In the genomic region with DNA sequence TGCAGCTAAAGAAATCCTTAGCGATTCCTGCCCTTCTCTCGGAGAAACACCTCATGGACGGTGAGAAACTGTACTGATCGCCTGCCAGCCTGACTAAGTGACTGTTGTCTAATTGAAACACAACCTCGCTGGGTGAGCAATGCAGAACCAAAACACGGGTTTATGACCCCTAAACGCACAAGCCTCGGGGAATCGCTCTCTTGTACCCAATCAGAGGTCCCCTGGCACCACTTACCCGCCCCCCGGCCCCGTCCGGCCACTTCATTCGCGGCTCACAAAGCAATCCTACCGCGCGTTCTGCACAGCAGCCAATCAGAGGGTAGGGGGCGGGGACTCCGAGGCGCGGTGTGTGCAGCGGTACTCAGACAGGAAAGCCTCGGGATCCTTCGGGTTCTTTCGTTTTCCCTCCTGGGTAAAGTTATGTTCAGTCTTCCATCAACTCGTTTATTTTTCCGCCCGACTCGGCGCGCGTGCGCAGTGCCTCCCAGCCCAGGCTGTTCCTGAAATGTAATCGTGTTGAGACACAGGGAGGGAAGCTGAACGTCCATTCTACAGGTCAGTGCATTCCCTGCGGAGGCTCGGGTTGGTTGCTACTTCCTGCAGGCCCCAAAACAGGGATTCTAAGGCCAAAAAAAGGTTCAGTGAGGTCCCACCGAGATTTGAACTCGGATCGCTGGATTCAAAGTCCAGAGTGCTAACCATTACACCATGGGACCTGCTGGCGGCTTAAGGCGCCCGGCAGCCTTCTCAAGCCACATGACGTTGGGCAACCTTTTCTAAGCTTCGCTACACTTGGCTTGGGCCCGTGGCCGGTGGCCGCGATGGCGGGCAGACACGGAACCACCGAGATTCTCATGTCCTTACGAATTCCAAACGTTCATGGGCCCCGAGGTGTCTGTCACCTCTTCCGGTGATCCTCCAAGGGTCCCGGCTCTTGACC, we compare ENCODE assay signal across 8 mouse cellular contexts. TPM values are rescaled to one million over a fixed set of nuclear protein-coding genes. Genes with fewer than 3 reads are reported as not detected.
DNase-seq lines count a peak whose midpoint lies in the region; ATAC-seq and TF ChIP-seq lines count a peak whose summit lies in the region.

No protein-coding gene starts in this region.

- H3K4me1 ChIP-seq in ES-Bruce4 (ENCODE audit: control insufficient read depth, insufficient read depth, low read length), result no peaks in the 10 kb centered on the region
- peaks cover 15% of the 10 kb centered on the region for H3K4me1 ChIP-seq in forebrain, embryonic 13.5 days
- peaks cover 8% of the 10 kb centered on the region for H3K4me1 ChIP-seq in liver, postnatal 0 days (ENCODE audit: insufficient read depth)
- peaks cover 13% of the 10 kb centered on the region; the same call in 1 of the 2 replicates for H3K4me1 ChIP-seq in neural tube, embryonic 14.5 days (ENCODE audit: control insufficient read depth, insufficient read depth, low read length)

- peak overlapping the region; percentile 97 for H3K4me3 ChIP-seq in ES-Bruce4 (ENCODE audit: low read depth, low read length)
- H3K4me3 ChIP-seq in forebrain, embryonic 13.5 days, result peak overlapping the region; percentile 78
- peak overlapping the region; percentile 61 for H3K4me3 ChIP-seq in liver, postnatal 0 days (ENCODE audit: low read depth, low read length)
- H3K4me3 ChIP-seq in neural tube, embryonic 14.5 days (ENCODE audit: low read depth, low read length), result peak overlapping the region; percentile 73

- peak; percentile 96 for ATAC-seq in cerebellum, adult (ENCODE audit: insufficient number of reproducible peaks, low FRiP score, low TSS enrichment)
- ATAC-seq in forebrain, embryonic 13.5 days, result peak; percentile 99
- ATAC-seq in liver, postnatal 0 days, result peak; percentile 97
- ATAC-seq in neural tube, embryonic 14.5 days (ENCODE audit: low read depth), result peak; percentile 99

- H3K9ac ChIP-seq in ES-Bruce4 (ENCODE audit: low read depth, poor library complexity, severe bottlenecking), result peak overlapping the region; percentile 88
- peak overlapping the region; percentile 70 for H3K9ac ChIP-seq in forebrain, embryonic 13.5 days
- H3K9ac ChIP-seq in liver, postnatal 0 days (replicated peaks), result peak overlapping the region; percentile 67
- peak overlapping the region; percentile 62 for H3K9ac ChIP-seq in neural tube, embryonic 14.5 days (replicated peaks; ENCODE audit: low read depth, low read length)

- DNase-seq in heart, postnatal 10 days, result peak; percentile 98
- peak; percentile 96 for DNase-seq in large intestine, adult 2 months (ENCODE audit: low read depth, low spot score)
- peak; percentile 98 for DNase-seq in liver, postnatal 0 days
- DNase-seq in testis, postnatal 10 days (ENCODE audit: low spot score), result peak; percentile 97

- no peaks in the 10 kb centered on the region for H3K27me3 ChIP-seq in ES-Bruce4 (ENCODE audit: control insufficient read depth, insufficient read depth, low read length, poor library complexity, severe bottlenecking)
- H3K27me3 ChIP-seq in forebrain, embryonic 13.5 days, result no peaks in the 10 kb centered on the region
- no peaks in the 10 kb centered on the region for H3K27me3 ChIP-seq in liver, postnatal 0 days (ENCODE audit: insufficient read depth, low read length)
- no peaks in the 10 kb centered on the region; the same call in 1 of the 2 replicates for H3K27me3 ChIP-seq in neural tube, embryonic 14.5 days (ENCODE audit: control insufficient read depth, insufficient read depth, low read length)

- WGBS in forebrain, embryonic 13.5 days, result under 1% methylated on average over 58 of the region's 58 CpGs
- under 1% methylated on average over 58 of the region's 58 CpGs for WGBS in large intestine, adult 2 months
- under 1% methylated on average over 58 of the region's 58 CpGs for WGBS in liver, postnatal 0 days (ENCODE audit: insufficient replicate concordance)
- under 1% methylated on average over 58 of the region's 58 CpGs for WGBS in neural tube, embryonic 14.5 days

- TF ChIP-seq CTCF in ES-Bruce4 (IDR thresholded peaks at IDR 0.05; ENCODE audit: low read depth, low read length), result no peak
- no peak for TF ChIP-seq CTCF in liver, postnatal 0 days (IDR thresholded peaks at IDR 0.05; ENCODE audit: low read depth)

- no peaks in the 10 kb centered on the region for H3K9me3 ChIP-seq in ES-Bruce4 (replicated peaks; ENCODE audit: control insufficient read depth, insufficient read depth, low read length, poor library complexity, severe bottlenecking)
- no peaks in the 10 kb centered on the region for H3K9me3 ChIP-seq in forebrain, embryonic 13.5 days (replicated peaks)
- no peaks in the 10 kb centered on the region for H3K9me3 ChIP-seq in liver, postnatal 0 days (ENCODE audit: low read length)
- H3K9me3 ChIP-seq in neural tube, embryonic 14.5 days (ENCODE audit: control insufficient read depth, low read length), result no peaks in the 10 kb centered on the region

- intact Hi-C loops in heart, postnatal 10 days (cut with DNase I), result no loop called here

- TF ChIP-seq EP300 in ES-Bruce4 (IDR thresholded peaks at IDR 0.05; ENCODE audit: insufficient read depth, low read depth, low read length), result no peak
- TF ChIP-seq EP300 in liver, postnatal 0 days (IDR thresholded peaks at IDR 0.05; ENCODE audit: low read depth), result peak; percentile 69

- peak overlapping the region; percentile 93 for H3K27ac ChIP-seq in ES-Bruce4 (ENCODE audit: insufficient read depth, low read length)
- peak overlapping the region; percentile 86 for H3K27ac ChIP-seq in forebrain, embryonic 13.5 days
- H3K27ac ChIP-seq in liver, postnatal 0 days (ENCODE audit: low read depth), result peak overlapping the region; percentile 95
- H3K27ac ChIP-seq in neural tube, embryonic 14.5 days (ENCODE audit: low read depth, low read length), result peak overlapping the region; percentile 87

- TF ChIP-seq POLR2A in ES-Bruce4 (IDR thresholded peaks at IDR 0.05; ENCODE audit: insufficient read depth, low read length), result peak; percentile 4

- peaks cover 11% of the 10 kb centered on the region for H3K36me3 ChIP-seq in ES-Bruce4 (ENCODE audit: control insufficient read depth, insufficient read depth, low read length, poor library complexity, severe bottlenecking)
- no peaks in the 10 kb centered on the region for H3K36me3 ChIP-seq in forebrain, embryonic 13.5 days (ENCODE audit: poor library complexity, severe bottlenecking)
- no peaks in the 10 kb centered on the region for H3K36me3 ChIP-seq in liver, postnatal 0 days (replicated peaks; ENCODE audit: insufficient read depth, low read length)
- no peaks in the 10 kb centered on the region for H3K36me3 ChIP-seq in neural tube, embryonic 14.5 days (ENCODE audit: control insufficient read depth, insufficient read depth, low read length)

- peak overlapping the region; percentile 70 for H3K4me2 ChIP-seq in forebrain, embryonic 13.5 days
- peak overlapping the region; percentile 75 for H3K4me2 ChIP-seq in liver, postnatal 0 days (ENCODE audit: low read depth, low read length)
- H3K4me2 ChIP-seq in neural tube, embryonic 14.5 days (ENCODE audit: low read depth, low read length), result peak overlapping the region; percentile 56

RNA-seq across cellular contexts. Expression of gene Abi3, which starts 16.5 kb away (rescaled TPM):
- polyA plus RNA-seq in ES-Bruce4 (2011; ENCODE audit: insufficient read depth, insufficient read length, low read depth, missing spikeins), result 1.1 and 1.3 TPM in 2 replicates
- 0.96 and 1.5 TPM in 2 replicates for polyA plus RNA-seq in forebrain, embryonic 13.5 days (2015; fragmentation: Nextera tagmentation; extraction: Ambion mirVana)
- total RNA-seq in heart, postnatal 10 days (2021), result 10 to 100 TPM; 16.2 to 21.1 TPM
- polyA plus RNA-seq in large intestine, adult 2 months (2012; rRNA removed), result 37.9 and 40.6 TPM in 2 replicates
- polyA plus RNA-seq in liver, postnatal 0 days (2015; fragmentation: Nextera tagmentation; extraction: Ambion mirVana), result 9.8 and 10.2 TPM in 2 replicates
- 0.64 and 2.1 TPM in 2 replicates for polyA plus RNA-seq in neural tube, embryonic 14.5 days (2014; fragmentation: Nextera tagmentation; extraction: Ambion mirVana)

RNA-seq across cellular contexts. Expression of gene Gngt2, which starts 21.8 kb away (rescaled TPM):
- polyA plus RNA-seq in ES-Bruce4 (2011; ENCODE audit: insufficient read depth, insufficient read length, low read depth, missing spikeins), result 7.9 and 9.4 TPM in 2 replicates
- 1.4 and 2.8 TPM in 2 replicates for polyA plus RNA-seq in forebrain, embryonic 13.5 days (2015; fragmentation: Nextera tagmentation; extraction: Ambion mirVana)
- 10 to 100 TPM; 24.7 to 26.0 TPM for total RNA-seq in heart, postnatal 10 days (2021)
- polyA plus RNA-seq in large intestine, adult 2 months (2012; rRNA removed), result 11.5 and 13.2 TPM in 2 replicates
- 30.2 and 32.2 TPM in 2 replicates for polyA plus RNA-seq in liver, postnatal 0 days (2015; fragmentation: Nextera tagmentation; extraction: Ambion mirVana)
- 0.95 and 4.9 TPM in 2 replicates for polyA plus RNA-seq in neural tube, embryonic 14.5 days (2014; fragmentation: Nextera tagmentation; extraction: Ambion mirVana)

RNA-seq across cellular contexts. Expression of gene Phospho1, which starts 34.5 kb away (rescaled TPM):
- 5.8 and 6.5 TPM in 2 replicates for polyA plus RNA-seq in ES-Bruce4 (2011; ENCODE audit: insufficient read depth, insufficient read length, low read depth, missing spikeins)
- not detected in 2 replicates for polyA plus RNA-seq in forebrain, embryonic 13.5 days (2015; fragmentation: Nextera tagmentation; extraction: Ambion mirVana)
- total RNA-seq in heart, postnatal 10 days (2021), result 100 to 1,000 TPM; 129 to 148 TPM
- 38.7 and 59.5 TPM in 2 replicates for polyA plus RNA-seq in large intestine, adult 2 months (2012; rRNA removed)
- polyA plus RNA-seq in liver, postnatal 0 days (2015; fragmentation: Nextera tagmentation; extraction: Ambion mirVana), result 1.9 and 2.0 TPM in 2 replicates
- polyA plus RNA-seq in neural tube, embryonic 14.5 days (2014; fragmentation: Nextera tagmentation; extraction: Ambion mirVana), result 0.51 and 0.62 TPM in 2 replicates

RNA-seq across cellular contexts. Expression of gene B4galnt2, which starts 55.9 kb away (rescaled TPM):
- 3.1 and 4.5 TPM in 2 replicates for polyA plus RNA-seq in ES-Bruce4 (2011; ENCODE audit: insufficient read depth, insufficient read length, low read depth, missing spikeins)
- not detected in 2 replicates for polyA plus RNA-seq in forebrain, embryonic 13.5 days (2015; fragmentation: Nextera tagmentation; extraction: Ambion mirVana)
- total RNA-seq in heart, postnatal 10 days (2021), result not detected
- 135 and 254 TPM in 2 replicates for polyA plus RNA-seq in large intestine, adult 2 months (2012; rRNA removed)
- 0.14 and 0.18 TPM in 2 replicates for polyA plus RNA-seq in liver, postnatal 0 days (2015; fragmentation: Nextera tagmentation; extraction: Ambion mirVana)
- not detected in 2 replicates for polyA plus RNA-seq in neural tube, embryonic 14.5 days (2014; fragmentation: Nextera tagmentation; extraction: Ambion mirVana)

Comparison
In these comparisons a context has a peak if more than half of its experiments do, and no peak if none do; other contexts are left out.
1. Peak in every context shown above with its lines: DNase-seq, ATAC-seq, H3K4me3 ChIP-seq and H3K27ac ChIP-seq.